Mouse (Mus musculus) skeletal muscle tissue, adult 2 months (tissue): ENCODE measurements around the gene Lsm6.

ENCODE experiments used
- DNase-seq: peaks from one replicate; pipeline ENCODE4 v3.0.0-alpha.2; 2012; ENCODE audit warnings: low read depth, low spot score

Gene Lsm6

DNA sequence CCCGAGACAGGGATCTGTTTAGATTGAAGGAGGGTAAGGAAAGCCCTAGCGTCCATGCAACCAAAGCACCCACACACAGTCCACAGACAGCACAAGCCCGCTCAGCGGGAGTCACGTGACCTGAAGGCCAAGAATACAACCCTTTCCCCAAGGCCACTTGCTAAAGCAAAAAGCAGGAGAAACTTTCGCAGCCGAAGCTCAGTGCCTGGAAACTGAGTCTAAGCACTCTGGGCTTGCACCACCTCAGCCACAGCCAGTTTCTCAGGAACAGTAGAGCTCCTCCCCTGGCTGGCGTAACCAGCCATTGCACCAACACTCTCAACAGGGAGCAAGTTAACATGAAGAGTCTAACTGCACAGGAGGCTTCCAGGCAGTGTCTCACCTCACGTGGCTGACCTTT lies 13.7 kb downstream of the Lsm6 start:
- no peak for DNase-seq

DNA sequence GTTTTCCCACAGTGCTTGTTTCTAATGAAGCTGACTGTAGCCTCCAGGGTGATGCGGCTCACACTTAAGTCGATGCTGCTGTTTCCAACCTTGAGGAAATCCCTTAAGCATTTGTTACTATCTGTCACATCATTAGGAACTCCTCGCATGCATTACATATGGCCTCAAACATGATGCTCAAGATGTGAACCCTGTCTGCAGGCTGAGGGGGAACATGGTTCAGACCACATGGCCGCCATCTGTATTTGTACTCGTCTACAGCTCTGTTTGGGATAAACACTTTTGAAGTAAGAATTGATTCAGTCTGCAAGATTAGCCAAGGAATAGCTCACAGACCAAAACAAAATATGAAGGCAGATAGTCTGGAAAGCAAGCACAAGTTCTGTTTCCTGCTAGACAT lies 14.9 kb downstream of the Lsm6 start:
- DNase-seq: no peak

DNA sequence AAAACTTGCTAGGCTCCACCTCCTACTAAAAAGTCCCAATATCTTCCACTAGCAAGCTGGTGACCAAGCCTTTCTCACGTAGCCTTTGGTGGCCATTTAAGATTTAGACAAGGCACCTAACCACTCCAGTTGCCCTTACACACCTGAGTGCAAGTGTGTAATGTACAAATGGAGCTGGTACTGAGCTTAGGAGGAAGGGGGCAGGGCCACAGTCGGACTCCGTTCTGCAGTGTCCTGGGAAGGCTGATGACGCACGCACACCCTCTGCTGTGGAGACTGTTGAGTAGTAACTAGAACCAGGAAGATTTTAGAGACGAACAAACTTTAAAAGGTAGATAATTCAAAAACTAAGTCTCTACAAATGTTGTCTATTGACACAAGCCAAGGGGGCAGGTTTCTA lies 19.7 kb downstream of the Lsm6 start:
- DNase-seq: no peak

DNA sequence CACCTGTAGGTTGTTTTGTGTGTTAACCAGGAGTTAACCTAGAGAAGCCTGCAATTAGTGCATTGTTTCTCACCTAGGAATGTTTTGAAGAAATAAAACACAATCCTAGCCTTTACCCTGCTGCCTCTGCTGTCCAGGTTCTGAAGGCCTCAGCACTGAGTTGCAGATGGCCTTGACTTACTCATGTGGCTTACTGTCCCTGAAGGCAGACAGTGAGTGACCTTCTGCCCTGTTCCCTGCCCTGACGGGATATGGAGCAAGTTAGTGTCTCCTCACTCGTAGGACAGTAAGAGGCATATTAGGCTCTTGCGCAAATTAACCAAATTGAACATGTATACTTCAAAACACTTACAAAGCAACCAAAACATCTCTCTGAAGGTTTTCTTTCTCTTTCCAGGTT lies 22.3 kb downstream of the Lsm6 start:
- no peak for DNase-seq

DNA sequence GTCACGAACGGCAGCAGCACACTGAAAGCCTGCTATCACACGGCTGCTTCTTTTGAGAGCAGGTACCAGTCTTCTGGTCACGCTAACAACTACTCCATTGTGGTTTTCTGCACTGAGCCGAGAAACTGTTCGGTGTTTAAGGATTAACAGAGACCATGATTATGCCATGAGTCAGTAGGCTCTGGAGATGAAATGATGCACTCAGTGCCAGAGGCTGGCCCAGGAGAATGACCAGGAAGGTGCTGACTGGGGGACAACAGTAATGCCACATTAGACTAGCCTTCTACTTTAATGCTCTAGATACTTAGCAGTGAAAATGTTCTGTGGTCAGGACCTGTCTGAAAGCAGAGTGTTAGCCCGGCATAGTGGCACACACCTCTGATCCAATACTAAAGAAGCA lies 23.0 kb downstream of the Lsm6 start:
- no peak for DNase-seq

DNA sequence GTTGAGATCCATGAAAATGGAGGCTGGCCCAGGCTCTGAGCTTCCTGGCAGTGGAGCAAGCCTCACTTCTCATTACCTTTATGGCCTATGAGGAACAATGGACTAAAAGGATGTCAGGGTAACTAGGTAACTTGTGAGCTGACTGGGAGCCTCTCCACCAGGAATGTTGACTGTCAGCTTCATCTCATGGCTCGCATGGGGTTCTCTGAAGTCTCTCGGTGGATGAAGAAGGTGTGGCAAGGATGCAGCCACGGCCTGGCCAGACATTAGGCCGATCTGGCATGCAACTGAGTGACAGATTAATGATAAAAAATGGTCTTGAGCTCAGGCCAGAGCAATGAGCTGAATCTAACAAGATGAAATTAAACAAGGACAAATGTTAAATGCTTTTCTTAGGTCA lies 27.7 kb downstream of the Lsm6 start:
- DNase-seq: no peak

DNA sequence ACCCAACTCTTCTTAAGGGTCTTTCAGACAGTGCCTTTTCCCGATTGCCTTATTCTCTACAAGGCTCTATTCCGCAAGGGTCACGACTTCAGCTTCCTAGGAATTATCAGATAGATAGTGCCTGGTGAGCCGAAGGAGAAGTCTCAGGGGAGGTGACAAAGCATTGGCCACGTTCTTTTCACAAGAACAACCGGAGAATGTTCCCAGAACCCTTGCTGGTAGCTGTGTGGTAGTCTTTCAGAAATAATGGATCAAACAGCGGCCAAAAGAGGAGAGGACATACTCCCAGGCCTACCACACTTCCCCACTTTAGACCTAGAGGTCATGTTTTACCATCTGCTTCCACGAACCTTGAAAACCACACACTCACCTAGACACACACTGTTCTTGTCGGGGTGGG lies 44.1 kb downstream of the Lsm6 start:
- no peak for DNase-seq

DNA sequence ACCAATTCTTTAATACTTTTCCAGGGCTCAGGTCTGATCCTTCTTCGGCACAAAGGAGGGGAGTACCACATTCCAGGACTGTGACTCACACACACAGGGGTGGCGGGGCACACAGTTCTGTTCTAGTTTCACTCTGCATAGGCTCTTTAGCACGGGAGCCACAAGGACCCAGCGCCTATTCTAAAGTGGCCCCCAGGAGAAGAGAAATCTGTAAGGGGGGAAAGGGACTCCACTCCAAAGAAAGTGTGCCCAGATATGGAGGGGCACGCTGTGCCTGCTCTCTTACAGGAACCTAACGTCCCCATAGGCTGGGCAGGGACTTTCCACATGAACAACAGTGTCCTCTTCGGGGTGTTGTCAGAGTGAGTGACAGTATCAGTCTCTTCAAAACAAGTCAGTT lies 49.7 kb downstream of the Lsm6 start:
- DNase-seq: no peak

DNA sequence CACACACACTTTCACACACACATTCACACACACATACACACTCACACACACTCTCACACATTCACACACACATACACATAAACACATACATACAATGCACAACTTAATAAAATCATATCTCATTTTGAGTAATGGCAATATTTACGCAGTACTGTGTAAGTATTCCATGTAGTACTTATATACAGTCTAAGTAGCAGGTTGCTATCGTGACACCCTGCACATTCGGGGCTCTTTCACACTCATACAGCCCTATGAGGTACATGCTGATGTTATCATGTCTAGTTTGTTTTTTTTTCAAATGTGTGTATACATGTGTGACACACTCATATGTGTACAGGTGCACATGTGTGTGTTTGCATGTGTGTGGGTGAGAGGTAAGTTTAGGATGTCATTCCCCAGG lies 50.4 kb downstream of the Lsm6 start:
- DNase-seq: no peak

DNA sequence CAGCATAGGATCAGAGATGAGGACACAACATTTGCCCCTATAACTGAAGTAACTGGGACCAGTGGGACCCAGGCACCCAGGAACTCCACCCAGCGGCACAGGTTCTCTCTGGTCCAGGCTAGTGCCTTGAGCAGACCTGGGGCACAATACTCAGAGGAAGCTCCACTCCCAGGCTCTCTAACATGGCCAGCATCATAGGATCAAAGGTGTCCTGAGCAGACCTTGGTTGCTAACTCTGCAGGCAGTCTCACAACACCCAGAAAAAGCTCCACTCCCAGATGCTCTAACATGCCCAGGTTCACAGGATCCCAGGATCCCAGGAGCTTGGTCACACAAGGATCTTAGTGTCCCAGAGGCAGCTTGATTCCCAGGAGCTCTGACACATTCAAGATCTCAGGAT lies 55.4 kb downstream of the Lsm6 start:
- no peak for DNase-seq

DNA sequence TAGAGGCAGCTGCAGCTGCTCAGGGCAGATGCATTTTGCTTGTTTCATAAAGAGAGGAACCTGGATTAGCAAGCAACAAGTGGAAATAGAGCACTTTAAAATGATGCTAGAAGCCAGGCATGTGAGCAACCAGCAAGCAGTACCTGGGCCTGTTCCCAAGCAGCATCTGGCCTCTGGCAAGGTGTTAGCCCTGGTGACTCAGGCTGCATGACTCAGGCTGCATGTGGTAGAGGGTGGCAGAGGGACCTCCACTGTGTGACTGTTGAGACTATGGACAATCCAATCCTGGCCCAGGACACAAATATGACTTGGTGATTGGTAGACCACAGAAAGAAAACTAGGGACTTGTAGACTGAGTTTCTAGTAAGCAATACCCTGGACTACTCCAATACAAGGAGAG lies 56.0 kb downstream of the Lsm6 start:
- no peak for DNase-seq

DNA sequence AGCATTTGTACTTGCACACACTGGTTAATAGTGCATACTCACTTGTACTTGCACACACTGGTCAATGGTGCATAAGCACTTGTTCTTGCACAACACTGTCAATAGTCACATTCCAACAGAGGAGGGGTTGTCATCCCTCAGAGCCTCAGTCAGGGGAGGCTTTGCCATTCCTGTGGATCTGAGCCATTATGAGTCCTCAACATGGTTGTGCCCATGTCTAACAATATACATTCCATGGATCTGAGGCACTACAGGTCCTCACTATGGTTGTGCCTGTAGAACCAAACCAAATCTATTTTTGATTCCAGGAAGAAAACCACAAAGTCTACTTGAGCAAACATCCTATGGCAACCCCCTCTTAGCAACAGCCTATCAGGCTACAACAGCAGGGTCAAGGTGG lies 61.8 kb downstream of the Lsm6 start:
- DNase-seq: no peak

DNA sequence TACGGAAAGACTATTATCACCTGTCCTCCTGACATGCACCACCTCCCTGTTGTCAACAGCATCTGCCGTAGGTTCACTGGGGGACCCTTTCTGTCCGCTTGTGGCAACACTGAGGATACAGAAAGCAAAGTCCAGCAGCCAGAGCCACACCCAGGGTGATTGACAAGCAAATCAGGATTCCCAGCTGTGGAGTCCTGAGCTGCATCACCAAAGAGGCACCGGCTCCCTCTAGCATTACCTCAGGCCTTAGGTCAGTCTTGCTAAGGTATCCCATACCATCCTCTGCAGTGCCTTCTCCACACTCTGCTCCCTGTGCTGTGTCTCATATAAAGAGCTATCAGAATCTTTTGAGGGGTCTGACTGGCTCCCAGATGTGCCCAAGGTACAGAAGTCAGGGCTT lies 66.0 kb downstream of the Lsm6 start:
- no peak for DNase-seq
